Mouse (Mus musculus): ENCODE measurements around the gene Gabra3. TPM values are rescaled to one million over a fixed set of nuclear protein-coding genes. Genes with fewer than 3 reads are reported as not detected.

Gabra3 gene
- total and polyA plus RNA-seq, 2 experiments from 2014 or later, result 41.7 to 43.5 TPM

- DNase-seq (ENCODE audit: low spot score), result no peak
- 93% methylated on average over 6 of the region's 6 CpGs for WGBS
- Histone ChIP-seq H3K27ac (no peak within 1 kb of the TSS), H3K9ac (replicated peaks; ENCODE audit: low read length) (no peak within 1 kb of the TSS), H3K9me3 (ENCODE audit: low read length) (no peaks in the 10 kb centered on the region), H3K27me3 (ENCODE audit: insufficient read depth, low read length) (no peaks in the 10 kb centered on the region), H3K4me2 (ENCODE audit: low read depth, low read length) (no peak within 1 kb of the TSS), H3K4me3 (ENCODE audit: low read length) (no peak within 1 kb of the TSS), H3K4me1 (ENCODE audit: insufficient read depth, low read length) (no peaks in the 10 kb centered on the region), H3K36me3 (ENCODE audit: insufficient read depth, low read length) (no peaks in the 10 kb centered on the region)
- TF ChIP-seq CTCF (IDR thresholded peaks at IDR 0.05; ENCODE audit: low read depth), result no peak
- ATAC-seq, result no peak
Measured at GRCm38 (mm10) chrX:72386758-72387157, 269.9 kb downstream of the Gabra3 start, which contains the start of gene Magea10. Gene Magea10, minus strand, starts transcription at chrX:72386858.

MicroRNA genes within 50 kb of the gene (microRNA counts, 519-probe panel; counts per million panel counts)
- microRNA mmu-miR-105 (1,133 counts per million, percentile 14 among the panel's probes with 10 or more counts), microRNA mmu-miR-767 (not detected)

Small RNAs within 50 kb of the gene (microRNA-seq; reads per million reads assigned to microRNA genes)
- 0 reads per million in 2 experiments for gene Mir105
- gene Mir767, result 0.18 to 0.36 reads per million in 2 experiments

Other genes starting within 250 kb of the Gabra3 start
- 8.8 and 9.8 TPM in 2 replicates for gene Gabrq, start 168.3 kb upstream of the Gabra3 start, total RNA-seq (2014; rRNA removed)
- 3.6 and 4.2 TPM in 2 replicates for gene Gabrq, start 168.3 kb upstream of the Gabra3 start, polyA plus RNA-seq (2015; fragmentation: Nextera tagmentation; extraction: Ambion mirVana)

Measured in hindbrain, postnatal 0 days (tissue).